Mouse (Mus musculus) heart, embryonic 13.5 days (tissue): Measurements from ENCODE around the gene Arhgef10l. TPM values are rescaled to one million over a fixed set of nuclear protein-coding genes. Genes with fewer than 3 reads are reported as not detected.

Experiments used
- ATAC-seq: fragments of 200-750 bp; cut with Nextera tagmentation; 2 replicates; pipeline ENCODE4 v1.8.0; 2017; ENCODE audit warnings: moderate TSS enrichment; ENCODE audit not compliant: insufficient number of reproducible peaks, low FRiP score, low TSS enrichment; ENCODE audit errors: extremely low read depth
- H3K27ac ChIP-seq: fragments of 300-500 bp; sonication (generic); replicated peaks from 2 replicates; pipeline ENCODE4 v1.5.1; 2015; ENCODE audit warnings: moderate library complexity, mild to moderate bottlenecking, inconsistent platforms
- H3K27me3 ChIP-seq: fragments of 300-500 bp; sonication (generic); replicated peaks from 2 replicates; pipeline ENCODE4 v1.6.1; 2015; ENCODE audit warnings: mild to moderate bottlenecking, inconsistent platforms
- H3K36me3 ChIP-seq: fragments of 300-500 bp; sonication (generic); 2 replicates; pipeline ENCODE4 v1.6.1; 2015; ENCODE audit warnings: mild to moderate bottlenecking, inconsistent platforms
- H3K4me1 ChIP-seq: fragments of 300-500 bp; sonication (generic); 2 replicates; pipeline ENCODE4 v1.6.1; 2015; ENCODE audit warnings: inconsistent platforms
- H3K4me2 ChIP-seq: fragments of 300-500 bp; sonication (generic); 2 replicates; pipeline ENCODE4 v1.6.1; 2015; ENCODE audit warnings: inconsistent platforms, mild to moderate bottlenecking, moderate library complexity
- H3K4me3 ChIP-seq: fragments of 300-500 bp; sonication (generic); 2 replicates; pipeline ENCODE4 v1.5.1; 2015; ENCODE audit warnings: moderate library complexity, mild to moderate bottlenecking, inconsistent platforms
- H3K9ac ChIP-seq: fragments of 300-500 bp; sonication (generic); 2 replicates; pipeline ENCODE4 v1.6.1; 2015; ENCODE audit warnings: inconsistent platforms, mild to moderate bottlenecking, moderate library complexity
- H3K9me3 ChIP-seq: fragments of 300-500 bp; sonication (generic); 2 replicates; pipeline ENCODE4 v1.6.1; 2016; ENCODE audit warnings: inconsistent platforms
- WGBS: fragments of 180-500 bp; shearing (Covaris S2); methylation state at CpG from one replicate; pipeline ENCODE4 v1.1.7; 2015; ENCODE audit warnings: mixed read lengths; 5-methylcytosine and 5-hydroxymethylcytosine counted together
- polyA plus RNA-seq: library from polyadenylated mRNA; unstranded; fragments of >200 nt; fragmentation: Nextera tagmentation; extraction: Ambion mirVana; gene quantifications from 2 replicates; pipeline ENCODE4 v1.2.1, GENCODE M21; 2015

Arhgef10l gene
- polyA plus RNA-seq, 1 experiment from 2014 or later = 18.2 TPM

- WGBS = 46% methylated on average over 14 of the region's 14 CpGs
- no peaks in the 10 kb centered on the region for H3K36me3 ChIP-seq
- H3K9ac ChIP-seq = no peak overlapping the region
- H3K4me2 ChIP-seq = no peak overlapping the region
- ATAC-seq = no peak
- no peaks in the 10 kb centered on the region; the same call in 1 of the 2 replicates for H3K27me3 ChIP-seq
- H3K4me3 ChIP-seq = no peak overlapping the region
- no peaks in the 10 kb centered on the region for H3K9me3 ChIP-seq
- peaks cover 34% of the 10 kb centered on the region for H3K4me1 ChIP-seq
- no peak overlapping the region for H3K27ac ChIP-seq
Observed at GRCm38 (mm10) chr4:140653835-140654583, 11.8 kb downstream of the Arhgef10l start.

DNA sequence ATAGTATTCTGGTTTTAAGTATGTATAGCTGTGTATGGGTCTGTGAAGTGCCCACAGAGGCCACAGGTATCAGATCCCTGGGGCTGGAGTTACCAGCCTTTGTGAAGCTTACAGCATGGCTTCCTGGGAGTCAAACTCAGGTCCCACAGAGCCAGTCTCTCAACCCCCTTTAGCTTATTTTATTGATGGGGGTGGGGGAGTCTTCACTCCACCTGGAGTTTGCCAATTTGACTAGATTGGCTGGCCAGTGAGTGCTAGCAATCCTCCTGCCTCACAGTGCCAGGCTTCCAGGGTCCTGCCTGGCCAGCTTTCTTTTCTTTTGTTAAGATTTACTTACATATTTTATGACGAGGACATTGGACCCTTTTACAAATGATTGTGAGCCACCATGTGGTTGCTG is 16.1 kb downstream of the Arhgef10l start:
- H3K27me3 ChIP-seq = no peaks in the 10 kb centered on the region; the same call in 1 of the 2 replicates
- peaks cover 42% of the 10 kb centered on the region for H3K4me1 ChIP-seq
- peak overlapping the region; percentile 77; the same call in 1 of the 2 replicates for H3K4me2 ChIP-seq
- no peak overlapping the region for H3K4me3 ChIP-seq
- 65% methylated on average over 1 of the region's 1 CpGs for whole genome bisulfite sequencing
- peak overlapping the region; percentile 85 for H3K27ac ChIP-seq
- 0 out of 2 replicates have a peak overlapping the region, but pooled peaks have one; percentile 59 for H3K9ac ChIP-seq
- H3K36me3 ChIP-seq = peaks cover 3% of the 10 kb centered on the region
- ATAC-seq = no peak
- H3K9me3 ChIP-seq = no peaks in the 10 kb centered on the region

DNA sequence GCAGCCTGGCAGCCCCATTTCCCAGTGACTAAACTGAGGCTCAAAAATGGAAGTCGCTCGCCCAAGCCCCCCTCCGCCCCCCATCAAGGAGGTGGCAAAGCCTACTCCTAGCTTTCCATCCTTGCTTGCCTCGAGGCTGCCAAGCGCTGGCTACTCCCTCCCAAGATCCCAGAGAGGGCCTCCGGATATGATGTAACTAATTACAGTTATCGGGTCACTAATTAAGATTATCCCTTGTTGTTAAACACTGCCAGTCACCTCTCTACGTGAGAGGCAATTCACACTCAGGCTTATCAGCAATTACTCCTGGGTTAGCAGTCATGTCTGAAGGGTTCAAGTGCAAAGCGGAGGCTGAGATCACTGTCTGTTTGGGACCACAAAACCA is 16.6 kb downstream of the Arhgef10l start:
- Histone ChIP-seq H3K4me3 (peak overlapping the region; percentile 82), H3K4me2 (peak overlapping the region; percentile 77), H3K9me3 (no peaks in the 10 kb centered on the region), H3K4me1 (peaks cover 42% of the 10 kb centered on the region), H3K9ac (peak overlapping the region; percentile 98), H3K36me3 (peaks cover 3% of the 10 kb centered on the region), H3K27ac (peak overlapping the region; percentile 85), H3K27me3 (no peaks in the 10 kb centered on the region; the same call in 1 of the 2 replicates)
- no peak for ATAC-seq
- WGBS = 10% methylated on average over 9 of the region's 9 CpGs

- under 1% methylated on average over 39 of the region's 50 CpGs for WGBS
Observed at GRCm38 (mm10) chr4:140648443-140649206, 17.2 kb downstream of the Arhgef10l start.

DNA sequence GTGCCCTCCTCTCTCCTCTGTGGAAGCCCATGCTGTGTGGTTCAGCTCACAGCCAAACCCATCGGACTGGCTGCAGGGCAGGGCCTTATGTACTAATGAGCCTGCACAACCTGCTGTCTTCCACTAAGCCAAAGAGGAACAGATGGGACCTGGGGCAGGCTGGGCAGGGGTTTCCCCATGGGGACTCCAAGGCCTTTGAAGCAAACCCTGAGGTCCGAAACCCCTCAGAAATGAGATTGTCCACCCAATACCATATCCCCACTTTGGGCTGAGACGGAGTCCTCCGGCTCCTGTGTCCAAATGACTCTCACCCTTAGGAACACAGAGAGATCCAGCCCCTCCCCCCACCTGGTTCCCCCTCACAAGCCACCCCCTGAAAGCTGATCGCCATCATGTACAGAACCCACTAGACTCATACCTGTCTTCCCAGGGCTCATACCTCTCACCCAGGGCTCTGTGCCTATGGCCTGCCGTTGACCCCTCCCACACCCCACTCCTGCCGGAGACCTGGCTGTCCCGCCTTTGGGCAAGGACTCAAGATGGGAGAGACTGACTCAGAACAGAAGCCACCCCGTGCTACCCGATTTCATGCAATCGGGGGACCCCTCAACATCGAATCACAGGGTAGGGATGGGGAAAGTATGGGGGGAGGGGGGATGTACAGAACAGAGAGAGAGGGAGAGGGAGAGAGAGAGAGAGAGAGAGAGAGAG is 17.9 kb downstream of the Arhgef10l start:
- Histone ChIP-seq H3K4me1 (peaks cover 42% of the 10 kb centered on the region), H3K4me2 (peak overlapping the region; percentile 77), H3K9ac (peak overlapping the region; percentile 98), H3K27me3 (no peaks in the 10 kb centered on the region; the same call in 1 of the 2 replicates), H3K27ac (peak overlapping the region; percentile 85), H3K36me3 (peaks cover 14% of the 10 kb centered on the region), H3K4me3 (peak overlapping the region; percentile 82), H3K9me3 (peaks cover 4% of the 10 kb centered on the region; the same call in 1 of the 2 replicates)
- ATAC-seq = no peak
- WGBS = 12% methylated on average over 12 of the region's 12 CpGs

More at GRCm38 (mm10) chr4:140648443-140649206, 17.2 kb downstream of the Arhgef10l start:
- H3K9me3 ChIP-seq = no peaks in the 10 kb centered on the region
- H3K4me1 ChIP-seq = peaks cover 42% of the 10 kb centered on the region
- peak overlapping the region; percentile 98 for H3K9ac ChIP-seq
- H3K27me3 ChIP-seq = no peaks in the 10 kb centered on the region; the same call in 1 of the 2 replicates
- H3K36me3 ChIP-seq = peaks cover 8% of the 10 kb centered on the region
- peak overlapping the region; percentile 82 for H3K4me3 ChIP-seq
- peak; percentile 64; the same call in 1 of the 2 replicates for ATAC-seq
- peak overlapping the region; percentile 85 for H3K27ac ChIP-seq
- H3K4me2 ChIP-seq = peak overlapping the region; percentile 77

DNA sequence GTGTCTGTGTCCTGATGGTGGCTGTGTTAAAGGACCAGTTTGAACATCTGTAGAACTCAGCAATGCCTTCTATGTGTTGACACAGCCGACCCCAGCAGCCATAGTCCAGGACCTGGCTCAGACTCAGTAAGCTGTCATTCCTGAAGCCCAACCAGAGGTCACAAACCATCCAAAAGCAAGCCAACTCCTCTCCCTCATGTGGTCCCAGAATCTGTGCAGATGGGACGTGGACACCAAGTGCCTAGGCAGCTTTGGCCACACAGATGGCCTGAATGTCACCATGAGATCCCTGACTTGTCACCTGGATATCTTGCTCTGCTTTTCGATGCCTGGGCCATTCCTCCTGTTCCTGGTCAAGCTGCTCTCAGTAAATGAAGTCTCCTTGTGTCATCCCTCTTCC is 20.2 kb downstream of the Arhgef10l start:
- no peaks in the 10 kb centered on the region; the same call in 1 of the 2 replicates for H3K27me3 ChIP-seq
- H3K9me3 ChIP-seq = peaks cover 9% of the 10 kb centered on the region; the same call in 1 of the 2 replicates
- peaks cover 19% of the 10 kb centered on the region for H3K36me3 ChIP-seq
- no peak overlapping the region for H3K4me3 ChIP-seq
- no peak overlapping the region for H3K27ac ChIP-seq
- ATAC-seq = no peak
- H3K4me2 ChIP-seq = no peak overlapping the region
- H3K4me1 ChIP-seq = peaks cover 47% of the 10 kb centered on the region
- H3K9ac ChIP-seq = no peak overlapping the region
- 65% methylated on average over 3 of the region's 3 CpGs for WGBS

- ATAC-seq = no peak
- H3K4me3 ChIP-seq = no peak overlapping the region
- H3K27ac ChIP-seq = no peak overlapping the region
- 40% methylated on average over 3 of the region's 3 CpGs for WGBS
- H3K4me1 ChIP-seq = peaks cover 45% of the 10 kb centered on the region
- no peaks in the 10 kb centered on the region for H3K27me3 ChIP-seq
- H3K9ac ChIP-seq = no peak overlapping the region
- peaks cover 22% of the 10 kb centered on the region for H3K36me3 ChIP-seq
- peaks cover 9% of the 10 kb centered on the region; the same call in 1 of the 2 replicates for H3K9me3 ChIP-seq
- no peak overlapping the region for H3K4me2 ChIP-seq
Observed at GRCm38 (mm10) chr4:140644701-140645100, 21.1 kb downstream of the Arhgef10l start.

GRCm38 (mm10) chr4:140644276-140644675 is 21.5 kb downstream of the Arhgef10l start:
- peaks cover 41% of the 10 kb centered on the region for H3K4me1 ChIP-seq
- no peak overlapping the region for H3K4me2 ChIP-seq
- ATAC-seq = no peak
- H3K9me3 ChIP-seq = peaks cover 9% of the 10 kb centered on the region; the same call in 1 of the 2 replicates
- peaks cover 26% of the 10 kb centered on the region for H3K36me3 ChIP-seq
- H3K27me3 ChIP-seq = no peaks in the 10 kb centered on the region
- 58% methylated on average over 6 of the region's 6 CpGs for WGBS
- H3K4me3 ChIP-seq = no peak overlapping the region
- no peak overlapping the region for H3K9ac ChIP-seq
- no peak overlapping the region for H3K27ac ChIP-seq

GRCm38 (mm10) chr4:140642378-140642777 is 23.4 kb downstream of the Arhgef10l start:
- Histone ChIP-seq H3K27ac (no peak overlapping the region), H3K9ac (no peak overlapping the region), H3K4me2 (no peak overlapping the region), H3K4me1 (peaks cover 30% of the 10 kb centered on the region), H3K27me3 (no peaks in the 10 kb centered on the region), H3K4me3 (no peak overlapping the region), H3K9me3 (peaks cover 9% of the 10 kb centered on the region; the same call in 1 of the 2 replicates), H3K36me3 (peaks cover 28% of the 10 kb centered on the region)
- no peak for ATAC-seq
- 84% methylated on average over 4 of the region's 4 CpGs for WGBS

GRCm38 (mm10) chr4:140641414-140641918 is 24.3 kb downstream of the Arhgef10l start:
- no peak for ATAC-seq
- Histone ChIP-seq H3K27ac (no peak overlapping the region), H3K9me3 (peaks cover 9% of the 10 kb centered on the region; the same call in 1 of the 2 replicates), H3K27me3 (no peaks in the 10 kb centered on the region), H3K36me3 (peaks cover 28% of the 10 kb centered on the region), H3K4me2 (no peak overlapping the region), H3K4me3 (no peak overlapping the region), H3K9ac (no peak overlapping the region), H3K4me1 (peaks cover 30% of the 10 kb centered on the region)
- WGBS = 47% methylated on average over 5 of the region's 5 CpGs
